Mouse (Mus musculus): ENCODE results near the gene Hoxa6. TPM values are rescaled to one million over a fixed set of nuclear protein-coding genes. Genes with fewer than 3 reads are reported as not detected.
A peak's percentile ranks its signal among the peaks of the same experiment; 100 is the strongest.

Hoxa6 gene
- polyA plus RNA-seq, 1 experiment from 2014 or later, result not detected

DNA sequence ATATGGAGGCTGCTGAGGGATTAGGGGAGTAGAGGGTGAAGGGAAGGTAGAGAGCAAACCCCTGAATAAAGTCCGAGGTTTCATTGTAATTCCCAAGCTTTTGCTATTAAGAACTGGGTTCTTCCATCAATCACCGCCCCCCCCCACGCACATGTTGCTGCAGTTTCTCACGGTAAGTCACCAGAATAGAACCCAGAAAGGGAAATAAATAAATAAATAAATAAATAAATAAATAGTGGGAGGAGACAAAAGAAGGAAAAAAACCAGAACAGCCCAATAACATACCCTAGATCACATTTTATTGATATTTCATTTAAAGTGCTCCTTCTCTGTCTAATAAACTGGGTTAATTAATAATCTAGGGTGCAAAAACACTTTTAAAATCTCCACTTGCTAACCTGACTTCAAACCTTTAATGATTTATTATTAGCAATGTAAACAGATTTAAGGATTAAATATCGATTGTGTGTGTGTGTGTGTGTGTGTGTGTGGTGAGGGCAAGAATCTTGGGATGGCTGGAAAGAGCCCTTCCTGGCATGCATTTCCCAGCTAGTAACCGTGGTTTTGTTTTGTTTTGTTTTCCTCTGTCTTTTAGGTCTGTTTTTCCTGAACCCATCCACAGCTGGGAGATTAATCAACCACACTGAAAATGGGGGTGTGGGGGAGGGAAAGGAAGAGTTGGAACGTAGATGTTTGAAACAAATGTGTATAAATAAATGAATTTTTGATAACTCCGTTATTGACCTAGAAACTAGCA lies 47.0 kb downstream of the Hoxa6 start:
- Histone ChIP-seq H3K9me3 (replicated peaks; ENCODE audit: control insufficient read depth, low read length) (no peaks in the 10 kb centered on the region), H3K9ac (ENCODE audit: low read length) (no peak overlapping the region), H3K36me3 (ENCODE audit: control insufficient read depth, insufficient read depth, low read length) (no peaks in the 10 kb centered on the region), H3K4me2 (ENCODE audit: low read length) (no peak overlapping the region), H3K4me3 (ENCODE audit: low read depth, low read length) (no peak overlapping the region), H3K27me3 (replicated peaks; ENCODE audit: control insufficient read depth, insufficient read depth, low read length) (peaks cover 95% of the 10 kb centered on the region), H3K27ac (ENCODE audit: low read depth, low read length) (no peak overlapping the region), H3K4me1 (ENCODE audit: control insufficient read depth, insufficient read depth, low read length) (peaks cover 8% of the 10 kb centered on the region; the same call in 1 of the 2 replicates)
- ATAC-seq (no peak), DNase-seq (ENCODE audit: low spot score) (no peak)
- 2% methylated on average over 8 of the region's 8 CpGs for WGBS

DNA sequence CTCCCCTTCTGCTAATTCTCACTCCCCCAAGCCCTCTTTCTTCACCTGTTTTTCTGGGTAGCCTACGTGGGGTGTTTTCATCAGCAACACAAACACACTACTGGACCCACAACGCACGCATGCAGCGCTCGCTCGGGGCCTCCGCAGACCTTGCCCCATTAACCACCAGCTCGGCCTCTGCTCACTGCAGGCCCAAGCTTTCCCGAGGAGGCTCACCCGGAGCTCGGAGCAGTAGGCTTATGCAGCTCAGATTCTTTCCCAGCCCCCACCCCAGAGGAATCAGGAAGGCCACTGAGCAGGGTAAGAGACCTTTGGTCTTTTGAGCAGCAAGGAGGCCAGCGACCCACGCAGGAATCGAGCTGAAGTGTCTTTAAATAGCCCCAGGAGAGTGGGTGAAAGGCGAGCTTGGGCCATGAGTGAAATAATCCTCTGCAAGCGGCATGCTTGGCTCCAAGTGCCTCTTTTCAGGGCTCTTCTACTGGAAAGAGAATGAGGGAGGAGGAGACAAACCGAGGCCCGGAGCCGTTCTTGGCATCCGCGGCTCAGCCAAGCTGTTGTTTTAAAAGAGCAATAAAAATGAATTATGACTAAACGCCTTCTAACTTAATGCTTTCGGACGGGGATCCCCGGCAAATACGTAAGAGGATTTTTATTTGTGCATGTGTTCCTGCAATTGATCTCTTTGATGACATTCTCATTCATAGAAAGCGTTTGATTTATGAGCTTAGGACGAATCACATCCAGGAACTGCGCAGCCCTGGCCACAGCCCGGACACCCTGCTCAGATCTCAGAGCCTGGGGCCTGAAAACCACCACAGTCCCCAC lies 47.8 kb downstream of the Hoxa6 start:
- no peak overlapping the region for H3K27ac ChIP-seq (ENCODE audit: low read depth, low read length)
- H3K36me3 ChIP-seq (ENCODE audit: control insufficient read depth, insufficient read depth, low read length), result no peaks in the 10 kb centered on the region
- no peak overlapping the region for H3K4me3 ChIP-seq (ENCODE audit: low read depth, low read length)
- H3K27me3 ChIP-seq (replicated peaks; ENCODE audit: control insufficient read depth, insufficient read depth, low read length), result peaks cover 95% of the 10 kb centered on the region
- H3K4me2 ChIP-seq (ENCODE audit: low read length), result no peak overlapping the region
- ATAC-seq (no peak), DNase-seq (ENCODE audit: low spot score) (no peak)
- no peaks in the 10 kb centered on the region for H3K9me3 ChIP-seq (replicated peaks; ENCODE audit: control insufficient read depth, low read length)
- H3K4me1 ChIP-seq (ENCODE audit: control insufficient read depth, insufficient read depth, low read length), result peaks cover 8% of the 10 kb centered on the region; the same call in 1 of the 2 replicates
- WGBS, result under 1% methylated on average over 30 of the region's 30 CpGs
- H3K9ac ChIP-seq (ENCODE audit: low read length), result no peak overlapping the region

- Histone ChIP-seq H3K27me3 (replicated peaks; ENCODE audit: control insufficient read depth, insufficient read depth, low read length) (peaks cover 95% of the 10 kb centered on the region), H3K4me3 (ENCODE audit: low read depth, low read length) (no peak overlapping the region), H3K27ac (ENCODE audit: low read depth, low read length) (no peak overlapping the region), H3K36me3 (ENCODE audit: control insufficient read depth, insufficient read depth, low read length) (no peaks in the 10 kb centered on the region), H3K4me2 (ENCODE audit: low read length) (no peak overlapping the region), H3K9ac (ENCODE audit: low read length) (no peak overlapping the region), H3K4me1 (ENCODE audit: control insufficient read depth, insufficient read depth, low read length) (peaks cover 8% of the 10 kb centered on the region; the same call in 1 of the 2 replicates), H3K9me3 (replicated peaks; ENCODE audit: control insufficient read depth, low read length) (no peaks in the 10 kb centered on the region)
- ATAC-seq (no peak), DNase-seq (ENCODE audit: low spot score) (no peak)
- 3% methylated on average over 7 of the region's 9 CpGs for WGBS
These were observed 48.5 kb downstream of the Hoxa6 start for GRCm38 (mm10) chr6:52159979-52160378.

- peak overlapping the region; percentile 93 for H3K4me2 ChIP-seq (ENCODE audit: low read length)
- H3K9ac ChIP-seq (ENCODE audit: low read length), result no peak overlapping the region
- no peak overlapping the region for H3K4me3 ChIP-seq (ENCODE audit: low read depth, low read length)
- no peaks in the 10 kb centered on the region for H3K9me3 ChIP-seq (replicated peaks; ENCODE audit: control insufficient read depth, low read length)
- ATAC-seq (no peak), DNase-seq (ENCODE audit: low spot score) (no peak)
- peaks cover 95% of the 10 kb centered on the region for H3K27me3 ChIP-seq (replicated peaks; ENCODE audit: control insufficient read depth, insufficient read depth, low read length)
- WGBS, result 4% methylated on average over 12 of the region's 12 CpGs
- H3K36me3 ChIP-seq (ENCODE audit: control insufficient read depth, insufficient read depth, low read length), result no peaks in the 10 kb centered on the region
- no peak overlapping the region for H3K27ac ChIP-seq (ENCODE audit: low read depth, low read length)
- peaks cover 8% of the 10 kb centered on the region; the same call in 1 of the 2 replicates for H3K4me1 ChIP-seq (ENCODE audit: control insufficient read depth, insufficient read depth, low read length)
These were observed 49.3 kb downstream of the Hoxa6 start for GRCm38 (mm10) chr6:52159164-52159761.

- H3K4me1 ChIP-seq (ENCODE audit: control insufficient read depth, insufficient read depth, low read length), result peaks cover 8% of the 10 kb centered on the region; the same call in 1 of the 2 replicates
- H3K36me3 ChIP-seq (ENCODE audit: control insufficient read depth, insufficient read depth, low read length), result no peaks in the 10 kb centered on the region
- ATAC-seq (peak; percentile 82), DNase-seq (ENCODE audit: low spot score) (peak; percentile 62)
- H3K4me3 ChIP-seq (ENCODE audit: low read depth, low read length), result peak within 1 kb of the TSS; percentile 44
- peaks cover 96% of the 10 kb centered on the region for H3K27me3 ChIP-seq (replicated peaks; ENCODE audit: control insufficient read depth, insufficient read depth, low read length)
- no peak within 1 kb of the TSS; the same call in 1 of the 2 replicates for H3K9ac ChIP-seq (ENCODE audit: low read length)
- H3K9me3 ChIP-seq (replicated peaks; ENCODE audit: control insufficient read depth, low read length), result no peaks in the 10 kb centered on the region
- H3K27ac ChIP-seq (ENCODE audit: low read depth, low read length), result no peak within 1 kb of the TSS
- under 1% methylated on average over 55 of the region's 55 CpGs for WGBS
- H3K4me2 ChIP-seq (ENCODE audit: low read length), result peak within 1 kb of the TSS; percentile 93
These were observed 50.1 kb downstream of the Hoxa6 start, which contains the start of gene Hoxa1 for GRCm38 (mm10) chr6:52158276-52159051. Gene Hoxa1, minus strand, starts transcription at chr6:52158317.

DNA sequence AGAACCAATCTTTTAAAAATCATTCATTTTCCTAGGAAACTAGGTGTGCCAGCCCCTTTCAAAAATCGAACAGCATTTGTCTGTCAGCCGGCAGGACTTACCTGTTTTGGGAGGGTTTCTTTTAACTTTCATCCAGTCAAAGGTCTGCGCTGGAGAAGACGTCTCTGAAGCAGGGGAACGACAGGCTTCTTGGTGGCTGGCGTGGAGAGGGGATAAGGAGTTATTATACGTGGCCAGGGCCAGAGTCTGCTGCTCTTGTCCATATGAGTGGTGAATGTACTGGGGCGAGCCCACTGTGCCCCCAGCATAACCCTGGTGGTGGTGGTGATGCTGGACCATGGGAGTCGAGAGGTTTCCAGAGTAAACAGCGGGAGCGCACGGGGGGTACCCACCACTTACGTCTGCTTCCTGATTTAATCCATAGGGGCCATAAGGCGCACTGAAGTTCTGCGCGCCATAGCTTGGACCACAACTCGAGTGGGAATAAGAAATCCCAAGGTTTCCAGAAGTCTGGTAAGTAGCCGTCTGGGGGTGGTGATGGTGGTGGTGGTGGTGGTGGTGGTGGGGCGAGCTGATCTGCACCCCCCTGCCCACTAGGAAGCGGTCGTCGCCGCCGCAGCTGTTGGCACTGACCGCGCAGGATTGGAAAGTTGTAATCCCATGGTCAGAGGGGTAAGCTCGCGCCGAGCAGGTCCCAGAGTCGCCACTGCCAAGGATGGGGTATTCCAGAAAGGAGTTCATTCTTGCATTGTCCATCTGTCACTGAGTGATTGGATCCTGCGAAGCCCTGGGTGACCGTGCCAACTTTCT lies 50.9 kb downstream of the Hoxa6 start:
- WGBS, result 2% methylated on average over 32 of the region's 32 CpGs
- no peaks in the 10 kb centered on the region for H3K36me3 ChIP-seq (ENCODE audit: control insufficient read depth, insufficient read depth, low read length)
- DNase-seq (ENCODE audit: low spot score), result no peak
- H3K27me3 ChIP-seq (replicated peaks; ENCODE audit: control insufficient read depth, insufficient read depth, low read length), result peaks cover 96% of the 10 kb centered on the region
- H3K9ac ChIP-seq (ENCODE audit: low read length), result no peak overlapping the region
- no peak for ATAC-seq
- no peaks in the 10 kb centered on the region for H3K9me3 ChIP-seq (replicated peaks; ENCODE audit: control insufficient read depth, low read length)
- H3K4me3 ChIP-seq (ENCODE audit: low read depth, low read length), result peak overlapping the region; percentile 44
- no peak overlapping the region for H3K27ac ChIP-seq (ENCODE audit: low read depth, low read length)
- H3K4me1 ChIP-seq (ENCODE audit: control insufficient read depth, insufficient read depth, low read length), result peaks cover 8% of the 10 kb centered on the region; the same call in 1 of the 2 replicates
- H3K4me2 ChIP-seq (ENCODE audit: low read length), result peak overlapping the region; percentile 93

DNA sequence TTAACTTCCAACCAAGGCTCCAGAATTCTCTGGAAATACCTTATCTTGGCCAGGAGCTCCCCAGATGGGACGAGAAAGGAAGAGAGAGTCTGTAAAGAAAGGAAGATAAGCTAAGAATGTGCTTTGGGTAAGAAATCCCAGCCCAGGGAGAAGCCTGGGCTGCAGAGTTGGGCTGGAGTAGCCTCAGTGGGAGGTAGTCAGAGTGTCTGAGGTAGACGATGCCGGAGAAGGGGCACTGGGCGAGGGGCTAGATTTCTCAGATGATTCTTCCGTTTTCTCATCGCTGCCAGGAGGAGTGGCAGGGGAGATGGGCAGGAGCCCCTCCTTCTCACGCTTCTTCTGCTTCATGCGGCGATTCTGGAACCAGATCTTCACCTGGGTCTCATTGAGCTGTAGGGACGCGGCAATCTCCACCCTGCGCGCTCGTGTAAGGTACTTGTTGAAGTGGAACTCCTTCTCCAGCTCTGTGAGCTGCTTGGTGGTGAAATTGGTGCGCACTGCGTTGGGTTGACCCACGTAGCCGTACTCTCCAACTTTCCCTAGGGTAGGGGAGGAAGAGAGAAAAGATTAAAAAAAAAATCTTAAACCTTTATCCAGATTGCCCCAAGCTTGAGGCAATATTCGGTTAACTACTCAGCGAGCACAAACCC lies 51.8 kb downstream of the Hoxa6 start:
- Histone ChIP-seq H3K27me3 (replicated peaks; ENCODE audit: control insufficient read depth, insufficient read depth, low read length) (peaks cover 96% of the 10 kb centered on the region), H3K4me1 (ENCODE audit: control insufficient read depth, insufficient read depth, low read length) (peaks cover 8% of the 10 kb centered on the region; the same call in 1 of the 2 replicates), H3K9me3 (replicated peaks; ENCODE audit: control insufficient read depth, low read length) (no peaks in the 10 kb centered on the region), H3K4me2 (ENCODE audit: low read length) (no peak overlapping the region), H3K27ac (ENCODE audit: low read depth, low read length) (no peak overlapping the region), H3K36me3 (ENCODE audit: control insufficient read depth, insufficient read depth, low read length) (no peaks in the 10 kb centered on the region), H3K9ac (ENCODE audit: low read length) (no peak overlapping the region), H3K4me3 (ENCODE audit: low read depth, low read length) (no peak overlapping the region)
- 2% methylated on average over 20 of the region's 20 CpGs for WGBS
- ATAC-seq (no peak), DNase-seq (ENCODE audit: low spot score) (no peak)

Data from forebrain, embryonic 14.5 days (tissue).